Mouse (Mus musculus) natural killer cell, adult 2 months (primary cell): ENCODE results near the gene Gprin3.
"Not testable (repeated sequence)": the region's sequence is repeated elsewhere in the genome, so short reads cannot be mapped to it uniquely, and the experiment has no call there.

ENCODE experiments used
- DNase-seq, 2 experiments: peaks; one replicate each; pipeline ENCODE4 v3.0.0; 2022; ENCODE audit warnings: low spot score in 2 of 2

The Gprin3 gene

GRCm38 (mm10) chr6:59348673-59349072 lies 77.4 kb downstream of the Gprin3 start:
- DNase-seq: no peak

DNA sequence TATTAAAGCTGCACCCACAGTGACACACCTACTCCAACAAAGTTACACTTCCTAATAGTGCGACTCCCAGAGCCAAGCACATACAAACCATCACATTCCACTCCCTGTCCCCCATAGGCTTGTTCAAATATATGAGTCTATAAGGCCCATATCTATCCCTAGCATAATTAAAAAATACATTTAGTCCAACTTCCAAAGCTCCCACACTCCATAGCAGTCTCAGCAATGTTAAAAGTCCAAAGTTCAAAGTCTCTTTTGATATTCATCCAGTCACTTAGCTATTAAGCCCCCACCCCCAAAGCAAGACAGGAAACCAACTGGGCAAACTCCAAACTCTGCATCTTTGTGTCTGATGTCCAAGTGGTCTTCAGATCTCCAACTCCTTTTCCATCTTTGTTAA lies 84.9 kb downstream of the Gprin3 start:
- no peak for DNase-seq

GRCm38 (mm10) chr6:59328297-59328696 lies 97.8 kb downstream of the Gprin3 start:
- no peak for DNase-seq

DNA sequence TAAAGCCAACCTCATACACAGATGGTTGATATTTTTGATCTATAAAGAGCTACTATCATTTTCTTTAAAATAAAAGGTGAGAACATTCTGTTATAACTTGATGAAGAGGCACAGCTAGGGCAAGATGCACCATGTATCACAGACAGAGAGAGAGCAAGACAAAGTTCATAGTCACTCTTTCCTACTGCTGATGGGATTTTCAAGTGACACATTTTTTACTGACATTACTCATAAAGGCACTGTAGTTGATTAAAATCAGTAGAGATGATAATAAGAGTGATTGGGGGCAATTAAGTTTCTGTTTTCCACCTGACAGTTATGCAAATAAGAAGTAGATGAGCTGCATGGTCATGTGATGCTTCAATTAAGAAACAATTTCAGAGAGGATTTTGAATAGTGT lies 110.2 kb downstream of the Gprin3 start:
- DNase-seq: no peak

- no peak for DNase-seq
These were observed 111.0 kb downstream of the Gprin3 start for GRCm38 (mm10) chr6:59315090-59315489.

GRCm38 (mm10) chr6:59313162-59313561 lies 112.9 kb downstream of the Gprin3 start:
- DNase-seq: no peak

- no peak for DNase-seq
These were observed 114.9 kb downstream of the Gprin3 start for GRCm38 (mm10) chr6:59311241-59311640.

- DNase-seq: not testable (repeated sequence)
These were observed 121.7 kb downstream of the Gprin3 start for GRCm38 (mm10) chr6:59304235-59304942.

DNA sequence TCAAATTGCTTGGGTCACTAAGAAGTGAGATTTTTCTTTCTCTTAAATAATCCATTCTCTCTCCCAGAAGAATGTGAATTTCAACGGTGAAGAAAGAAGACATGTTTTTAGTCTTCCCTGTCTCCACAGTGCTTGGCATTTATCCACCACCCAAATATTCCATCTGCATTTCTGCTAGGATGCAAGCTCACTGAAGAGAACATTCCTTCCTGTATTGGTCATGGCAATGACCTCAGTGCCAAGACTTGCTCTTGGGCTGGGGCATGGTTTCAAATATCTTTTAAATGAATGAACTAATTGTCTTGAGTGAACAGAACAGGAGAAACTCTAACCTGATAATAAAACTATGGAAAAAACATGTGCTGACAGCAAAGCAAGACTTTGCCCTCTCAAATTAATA lies 123.1 kb downstream of the Gprin3 start:
- DNase-seq: no peak
